21 mouse cellular contexts compared by ENCODE assay signal in the genomic region with DNA sequence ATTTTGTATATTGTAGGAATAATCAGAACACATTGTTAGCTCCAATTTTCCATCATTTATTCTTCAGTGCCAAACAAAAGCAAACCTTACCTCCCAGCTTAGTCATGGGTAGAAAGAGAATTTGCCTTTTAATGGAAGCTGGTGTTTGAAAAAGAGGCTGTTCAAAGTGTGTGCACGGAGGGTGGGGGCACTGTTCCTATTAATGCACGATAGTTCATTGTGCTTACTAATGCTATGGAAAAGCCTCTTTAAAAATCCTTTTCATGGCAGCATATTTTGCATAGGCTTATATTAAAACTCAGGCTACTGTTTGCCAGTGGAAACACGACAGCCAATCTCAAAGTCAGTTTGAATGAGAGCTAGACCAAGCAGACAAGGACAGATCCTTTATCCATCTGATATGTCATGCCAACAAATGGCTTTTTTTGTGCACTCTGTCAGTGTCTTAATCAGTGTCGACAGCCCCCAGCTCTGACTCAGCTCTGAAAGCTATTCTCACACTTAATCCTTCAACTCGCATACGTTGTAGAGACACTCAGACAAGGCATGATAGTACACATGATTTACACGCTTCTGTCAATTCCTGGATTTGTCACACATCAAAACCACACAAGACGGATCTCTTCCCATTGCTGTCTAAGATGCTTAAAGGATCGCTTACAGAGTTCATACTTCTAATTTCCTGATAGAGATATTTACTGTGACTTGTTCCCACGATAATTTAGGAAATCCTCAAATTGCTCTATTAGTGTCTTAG.
DNase-seq lines count a peak whose midpoint lies in the region; ATAC-seq lines count a peak whose summit lies in the region.
"Had no signal": no experiment of that assay in that cellular context is flagged by ENCODE, and none has a peak within 500 bp of the region (broad histone marks: within the 10 kb centered on the region; RNA-seq: fewer than 3 reads in every experiment).

No protein-coding gene starts in this region.

- H3K9ac ChIP-seq in forebrain, embryonic 14.5 days (ENCODE audit: low read length), result no peak overlapping the region
- H3K9ac ChIP-seq in forebrain, embryonic 12.5 days, result no peak overlapping the region
- H3K9ac ChIP-seq in hindbrain, embryonic 14.5 days, result no peak overlapping the region
- no peak overlapping the region for H3K9ac ChIP-seq in midbrain, embryonic 12.5 days (replicated peaks)
- H3K9ac ChIP-seq: embryonic facial prominence, embryonic 13.5 days; limb, embryonic 13.5 days; liver, embryonic 13.5 days; lung, embryonic 15.5 days; neural tube, embryonic 12.5 days had no signal

- H3K4me2 ChIP-seq in forebrain, embryonic 14.5 days (ENCODE audit: low read length), result no peak overlapping the region
- no peak overlapping the region for H3K4me2 ChIP-seq in forebrain, embryonic 12.5 days
- H3K4me2 ChIP-seq in hindbrain, embryonic 14.5 days (replicated peaks), result no peak overlapping the region
- H3K4me2 ChIP-seq in midbrain, embryonic 12.5 days (replicated peaks), result peak overlapping the region; percentile 4; the same call in 1 of the 2 replicates
- H3K4me2 ChIP-seq: embryonic facial prominence, embryonic 13.5 days; limb, embryonic 13.5 days; liver, embryonic 13.5 days; lung, embryonic 15.5 days; neural tube, embryonic 12.5 days had no signal

- H3K9me3 ChIP-seq in forebrain, embryonic 14.5 days (replicated peaks; ENCODE audit: control insufficient read depth, low read length), result no peaks in the 10 kb centered on the region
- no peaks in the 10 kb centered on the region for H3K9me3 ChIP-seq in forebrain, embryonic 12.5 days
- no peaks in the 10 kb centered on the region for H3K9me3 ChIP-seq in hindbrain, embryonic 14.5 days (ENCODE audit: control insufficient read depth, low read length)
- no peaks in the 10 kb centered on the region for H3K9me3 ChIP-seq in midbrain, embryonic 12.5 days
- H3K9me3 ChIP-seq: embryonic facial prominence, embryonic 13.5 days; limb, embryonic 13.5 days; liver, embryonic 13.5 days; lung, embryonic 15.5 days; neural tube, embryonic 12.5 days had no signal

- ATAC-seq in forebrain, embryonic 14.5 days, result peak; percentile 40; the same call in 1 of the 2 replicates
- ATAC-seq in forebrain, embryonic 12.5 days (ENCODE audit: low FRiP score), result no peak
- ATAC-seq in hindbrain, embryonic 14.5 days (ENCODE audit: low FRiP score), result peak; percentile 72
- peak; percentile 97 for ATAC-seq in midbrain, embryonic 12.5 days (ENCODE audit: low FRiP score, low read depth)
- no peak for ATAC-seq in megakaryocyte, adult 5-6 weeks (ENCODE audit: poor library complexity, severe bottlenecking)
- ATAC-seq: intestine, postnatal 0 days had no signal

- WGBS in forebrain, embryonic 14.5 days, result 35% methylated on average over 10 of the region's 10 CpGs
- WGBS in forebrain, embryonic 12.5 days, result 39% methylated on average over 10 of the region's 10 CpGs
- 35% methylated on average over 10 of the region's 10 CpGs for WGBS in hindbrain, embryonic 14.5 days
- WGBS in midbrain, embryonic 12.5 days, result 23% methylated on average over 10 of the region's 10 CpGs

- no peak overlapping the region for H3K4me3 ChIP-seq in forebrain, embryonic 14.5 days (ENCODE audit: low read depth, low read length)
- no peak overlapping the region for H3K4me3 ChIP-seq in forebrain, embryonic 12.5 days (replicated peaks)
- no peak overlapping the region for H3K4me3 ChIP-seq in hindbrain, embryonic 14.5 days (replicated peaks; ENCODE audit: low read length)
- H3K4me3 ChIP-seq in midbrain, embryonic 12.5 days, result no peak overlapping the region
- H3K4me3 ChIP-seq: embryonic facial prominence, embryonic 13.5 days; limb, embryonic 13.5 days; liver, embryonic 13.5 days; lung, embryonic 15.5 days; neural tube, embryonic 12.5 days had no signal

- no peaks in the 10 kb centered on the region for H3K27me3 ChIP-seq in forebrain, embryonic 14.5 days (replicated peaks; ENCODE audit: control insufficient read depth, insufficient read depth, low read length)
- no peaks in the 10 kb centered on the region for H3K27me3 ChIP-seq in forebrain, embryonic 12.5 days
- no peaks in the 10 kb centered on the region for H3K27me3 ChIP-seq in hindbrain, embryonic 14.5 days (ENCODE audit: control insufficient read depth, insufficient read depth, low read length)
- peaks cover 39% of the 10 kb centered on the region for H3K27me3 ChIP-seq in midbrain, embryonic 12.5 days
- H3K27me3 ChIP-seq: embryonic facial prominence, embryonic 13.5 days; limb, embryonic 13.5 days; liver, embryonic 13.5 days; lung, embryonic 15.5 days; neural tube, embryonic 12.5 days had no signal

- H3K4me1 ChIP-seq in forebrain, embryonic 14.5 days (ENCODE audit: control insufficient read depth, insufficient read depth, low read length), result peaks cover 4% of the 10 kb centered on the region; the same call in 1 of the 2 replicates
- peaks cover 7% of the 10 kb centered on the region; the same call in 1 of the 2 replicates for H3K4me1 ChIP-seq in forebrain, embryonic 12.5 days
- H3K4me1 ChIP-seq in hindbrain, embryonic 14.5 days (replicated peaks; ENCODE audit: control insufficient read depth, insufficient read depth, low read length), result no peaks in the 10 kb centered on the region
- peaks cover 8% of the 10 kb centered on the region; the same call in 1 of the 2 replicates for H3K4me1 ChIP-seq in midbrain, embryonic 12.5 days
- H3K4me1 ChIP-seq: embryonic facial prominence, embryonic 13.5 days; limb, embryonic 13.5 days; liver, embryonic 13.5 days; lung, embryonic 15.5 days; neural tube, embryonic 12.5 days had no signal

- H3K36me3 ChIP-seq in forebrain, embryonic 14.5 days (ENCODE audit: control insufficient read depth, insufficient read depth, low read length), result no peaks in the 10 kb centered on the region
- no peaks in the 10 kb centered on the region for H3K36me3 ChIP-seq in forebrain, embryonic 12.5 days (replicated peaks)
- no peaks in the 10 kb centered on the region for H3K36me3 ChIP-seq in hindbrain, embryonic 14.5 days (replicated peaks; ENCODE audit: control insufficient read depth, insufficient read depth)
- no peaks in the 10 kb centered on the region for H3K36me3 ChIP-seq in midbrain, embryonic 12.5 days
- H3K36me3 ChIP-seq: embryonic facial prominence, embryonic 13.5 days; limb, embryonic 13.5 days; liver, embryonic 13.5 days; lung, embryonic 15.5 days; neural tube, embryonic 12.5 days had no signal

- no peak overlapping the region for H3K27ac ChIP-seq in forebrain, embryonic 14.5 days (ENCODE audit: low read depth, low read length)
- no peak overlapping the region for H3K27ac ChIP-seq in forebrain, embryonic 12.5 days
- H3K27ac ChIP-seq in hindbrain, embryonic 14.5 days, result no peak overlapping the region
- H3K27ac ChIP-seq in midbrain, embryonic 12.5 days (replicated peaks), result no peak overlapping the region
- H3K27ac ChIP-seq: embryonic facial prominence, embryonic 13.5 days; limb, embryonic 13.5 days; liver, embryonic 13.5 days; lung, embryonic 15.5 days; neural tube, embryonic 12.5 days had no signal

- peak; percentile 46 for DNase-seq in forebrain, embryonic 14.5 days (ENCODE audit: low spot score)
- no peak for DNase-seq in hindbrain, embryonic 14.5 days (ENCODE audit: low spot score)
- DNase-seq in retina, postnatal 1 day, result peak; percentile 29
- no peak for DNase-seq in lung, postnatal 10 days
- DNase-seq: adrenal gland, postnatal 25 days; B cell, adult 2 months; cerebellum, adult 11-12 months; cerebellum, postnatal 14 days; gastrocnemius, postnatal 36 days; liver, embryonic 13.5 days; right cerebral cortex, postnatal 14 days; spleen, adult 18-20 months; thymus, postnatal 4 days had no signal

Comparison
In these comparisons a context has a peak if more than half of its experiments do, and no peak if none do; other contexts are left out.
1. ATAC-seq: peak in forebrain, embryonic 14.5 days (single experiment), hindbrain, embryonic 14.5 days (single experiment) and midbrain, embryonic 12.5 days (single experiment); none in forebrain, embryonic 12.5 days (single experiment) and megakaryocyte, adult 5-6 weeks (single experiment).
2. DNase-seq: peak in forebrain, embryonic 14.5 days (single experiment) and retina, postnatal 1 day (single experiment); none in hindbrain, embryonic 14.5 days (single experiment) and lung, postnatal 10 days (single experiment).